Comparison of ENCODE assay signal across 11 mouse cellular contexts in the genomic region with DNA sequence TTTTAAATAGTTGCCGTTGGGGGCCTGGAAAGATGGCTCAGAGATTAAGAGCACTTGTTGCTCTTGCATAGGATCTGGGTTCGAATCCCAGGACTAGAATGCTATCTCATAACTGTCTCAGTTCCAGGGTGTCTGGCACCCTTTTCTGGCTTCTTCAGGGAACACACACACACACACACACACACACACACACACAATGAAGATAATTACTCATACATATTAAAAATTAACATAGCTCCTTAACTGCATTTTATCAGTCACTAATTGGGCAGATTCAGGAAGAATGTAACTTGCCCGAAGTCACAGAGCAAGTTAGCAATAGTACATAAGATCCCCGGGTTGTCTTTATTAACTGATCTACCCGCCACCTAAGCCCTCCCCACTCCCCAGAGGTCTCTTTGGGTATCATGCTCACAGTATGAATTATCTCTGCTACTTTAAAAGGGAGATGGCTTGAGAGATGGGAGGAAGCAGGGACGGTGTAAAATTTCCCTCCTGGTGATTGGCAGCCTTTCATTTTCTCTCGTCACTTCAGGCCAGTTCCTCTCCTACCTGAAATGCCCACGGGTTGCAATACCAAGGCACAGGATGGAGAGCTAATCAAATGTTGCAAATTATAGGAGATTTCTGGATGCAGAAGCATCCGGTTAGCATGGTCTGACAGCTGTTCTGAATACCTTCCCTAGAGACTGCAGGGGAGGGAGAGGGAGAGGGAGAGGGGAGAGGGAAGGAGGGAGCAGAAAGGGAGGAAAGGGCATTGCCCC.
DNase-seq lines count a peak whose midpoint lies in the region; ATAC-seq lines count a peak whose summit lies in the region.
"Had no signal": no experiment of that assay in that cellular context is flagged by ENCODE, and none has a peak within 500 bp of the region (broad histone marks: within the 10 kb centered on the region; RNA-seq: fewer than 3 reads in every experiment).

No protein-coding gene starts in this region.

- H3K9me3 ChIP-seq in neural tube, embryonic 11.5 days (ENCODE audit: control insufficient read depth, low read length): no peaks in the 10 kb centered on the region
- H3K9me3 ChIP-seq in hindbrain, embryonic 12.5 days (replicated peaks): no peaks in the 10 kb centered on the region
- H3K9me3 ChIP-seq: G1E; limb, embryonic 15.5 days had no signal

- 45% methylated on average over 9 of the region's 9 CpGs for WGBS in neural tube, embryonic 11.5 days
- WGBS in hindbrain, embryonic 12.5 days: 35% methylated on average over 9 of the region's 9 CpGs

- ATAC-seq in cerebellum, adult (ENCODE audit: insufficient number of reproducible peaks, low FRiP score, low TSS enrichment): peak; percentile 47
- ATAC-seq in neural tube, embryonic 11.5 days (ENCODE audit: insufficient read depth, low FRiP score, low TSS enrichment): peak; percentile 63
- ATAC-seq in hindbrain, embryonic 12.5 days (ENCODE audit: low FRiP score): peak; percentile 80

- H3K27me3 ChIP-seq in neural tube, embryonic 11.5 days (ENCODE audit: control insufficient read depth, insufficient read depth, low read length): no peaks in the 10 kb centered on the region
- peaks cover 10% of the 10 kb centered on the region; the same call in 1 of the 2 replicates for H3K27me3 ChIP-seq in hindbrain, embryonic 12.5 days
- H3K27me3 ChIP-seq: limb, embryonic 15.5 days had no signal

- H3K4me2 ChIP-seq in neural tube, embryonic 11.5 days (ENCODE audit: low read depth): peak overlapping the region; percentile 19; the same call in 1 of the 2 replicates
- peak overlapping the region; percentile 18; the same call in 1 of the 2 replicates for H3K4me2 ChIP-seq in hindbrain, embryonic 12.5 days (replicated peaks)
- H3K4me2 ChIP-seq: limb, embryonic 15.5 days had no signal

- H3K4me1 ChIP-seq in neural tube, embryonic 11.5 days (ENCODE audit: control insufficient read depth, insufficient read depth, low read length): peaks cover 4% of the 10 kb centered on the region
- H3K4me1 ChIP-seq in hindbrain, embryonic 12.5 days: peaks cover 21% of the 10 kb centered on the region

- no peak for DNase-seq in cerebellum, postnatal 4 days (ENCODE audit: low spot score in 2 of 2)
- peak; percentile 47 for DNase-seq in neural tube, embryonic 11.5 days (ENCODE audit: low spot score)
- no peak for DNase-seq in neural tube, embryonic 10.5 days (ENCODE audit: extremely low spot score, low spot score)
- peak; percentile 33 for DNase-seq in retina, postnatal 1 day
- DNase-seq in lung, postnatal 4 days: no peak
- no peak for DNase-seq in frontal cortex, postnatal 10 days (ENCODE audit: low spot score in 2 of 2)
- DNase-seq: lung, postnatal 36 days had no signal

- H3K4me3 ChIP-seq in neural tube, embryonic 11.5 days (ENCODE audit: low read depth, low read length): no peak overlapping the region
- no peak overlapping the region for H3K4me3 ChIP-seq in hindbrain, embryonic 12.5 days
- H3K4me3 ChIP-seq: limb, embryonic 15.5 days had no signal

- H3K36me3 ChIP-seq in neural tube, embryonic 11.5 days (ENCODE audit: control insufficient read depth, insufficient read depth, low read length): no peaks in the 10 kb centered on the region
- H3K36me3 ChIP-seq in hindbrain, embryonic 12.5 days: no peaks in the 10 kb centered on the region
- H3K36me3 ChIP-seq: G1E; limb, embryonic 15.5 days had no signal

- H3K27ac ChIP-seq in neural tube, embryonic 11.5 days (ENCODE audit: low read depth, low read length): no peak overlapping the region
- H3K27ac ChIP-seq in hindbrain, embryonic 12.5 days: peak overlapping the region; percentile 40; the same call in 1 of the 2 replicates
- H3K27ac ChIP-seq: limb, embryonic 15.5 days had no signal

- H3K9ac ChIP-seq in neural tube, embryonic 11.5 days (ENCODE audit: low read length): peak overlapping the region; percentile 23; the same call in 1 of the 2 replicates
- H3K9ac ChIP-seq in hindbrain, embryonic 12.5 days: no peak overlapping the region
- H3K9ac ChIP-seq: limb, embryonic 15.5 days had no signal

Comparison
In these comparisons a context has a peak if more than half of its experiments do, and no peak if none do; other contexts are left out.
1. DNase-seq: peak in neural tube, embryonic 11.5 days (single experiment) and retina, postnatal 1 day (single experiment); none in cerebellum, postnatal 4 days (0 of 2), neural tube, embryonic 10.5 days (single experiment), lung, postnatal 4 days (0 of 2) and frontal cortex, postnatal 10 days (0 of 2).
2. Peak in every context shown above with its lines, with median percentiles within 50 percentile points of each other: ATAC-seq.